Mouse (Mus musculus): ENCODE results near the gene Cd276. TPM values are rescaled to one million over a fixed set of nuclear protein-coding genes. Genes with fewer than 3 reads are reported as not detected.

The Cd276 gene
- polyA plus RNA-seq (2015; fragmentation: Nextera tagmentation; extraction: Ambion mirVana) = 24.1 and 24.5 TPM in 2 replicates

DNA sequence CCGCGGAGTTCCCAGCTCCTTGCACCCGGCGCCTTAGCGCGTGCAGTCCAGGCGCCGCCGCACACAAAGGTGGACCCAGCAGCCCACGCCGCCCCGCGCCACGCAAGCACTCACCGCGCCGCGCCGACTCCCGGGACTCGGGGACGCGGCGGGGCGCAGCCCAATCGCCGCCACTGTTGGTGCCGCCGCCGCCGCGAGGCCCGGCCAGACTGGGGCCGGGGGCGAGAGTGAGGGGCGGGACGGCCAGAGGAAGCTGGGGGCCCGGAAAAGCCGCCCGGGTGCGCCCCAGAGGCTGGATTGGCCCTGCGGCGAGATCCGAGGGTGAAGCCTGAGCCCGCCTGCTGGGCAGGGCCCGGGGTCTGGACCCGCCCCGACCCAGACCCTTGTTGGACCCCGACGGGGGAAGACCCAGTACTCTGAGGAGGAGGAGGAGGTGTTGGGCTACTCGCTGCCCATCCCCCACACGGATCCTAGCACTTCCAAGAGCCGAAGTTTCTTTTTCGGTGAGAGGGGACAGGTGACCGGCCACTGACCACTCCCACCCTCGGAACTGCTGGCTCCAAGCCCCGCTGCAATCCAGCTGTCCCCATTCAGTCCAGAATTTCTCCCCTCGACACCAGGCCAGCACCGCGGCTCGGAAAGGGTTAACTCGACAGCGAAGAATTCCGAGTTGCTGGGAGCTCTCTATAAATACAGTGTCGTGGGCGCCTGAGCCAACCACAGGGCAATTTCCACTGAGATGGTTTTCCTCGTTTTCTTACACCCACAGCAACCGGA is at the start of gene Cd276:
Cd276 (minus strand) TSS at position 530 of the 777 bp plus-strand sequence.
- Histone ChIP-seq H3K27ac (ENCODE audit: low read length) (peak within 1 kb of the TSS; percentile 94), H3K4me1 (ENCODE audit: control insufficient read depth, insufficient read depth, low read length) (peaks cover 30% of the 10 kb centered on the region), H3K36me3 (ENCODE audit: control insufficient read depth, insufficient read depth) (no peaks in the 10 kb centered on the region), H3K9me3 (replicated peaks; ENCODE audit: control insufficient read depth, low read length) (no peaks in the 10 kb centered on the region), H3K9ac (ENCODE audit: low read length) (peak within 1 kb of the TSS; percentile 98), H3K4me2 (ENCODE audit: low read depth, low read length) (peak within 1 kb of the TSS; percentile 95), H3K27me3 (ENCODE audit: control insufficient read depth, insufficient read depth, low read length) (no peaks in the 10 kb centered on the region), H3K4me3 (ENCODE audit: low read length) (peak within 1 kb of the TSS; percentile 90)
- ATAC-seq (replicated peaks; ENCODE audit: extremely low read depth, insufficient read depth, low FRiP score) = peak; percentile 77
- under 1% methylated on average over 68 of the region's 68 CpGs for WGBS

DNA sequence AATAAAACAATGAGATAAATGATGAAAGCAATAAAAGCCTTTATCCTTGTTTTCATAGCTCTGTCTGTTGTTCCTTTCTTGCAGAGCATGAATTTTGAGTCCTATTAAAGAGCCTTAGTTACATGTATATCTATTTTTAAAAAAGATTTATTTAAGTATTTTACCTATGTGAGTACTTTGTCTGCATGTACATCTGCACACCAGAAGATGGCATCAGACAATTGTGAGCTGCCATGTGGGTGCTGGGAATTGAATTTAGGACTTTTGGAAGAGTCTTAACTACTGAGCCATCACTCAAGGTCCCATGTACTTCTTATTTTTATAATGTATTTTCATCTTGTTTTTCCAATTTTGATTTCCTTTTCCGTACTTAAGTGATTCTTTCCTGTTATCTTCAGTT is 40.1 kb upstream of the Cd276 start:
- H3K4me3 ChIP-seq (ENCODE audit: low read length) = no peak overlapping the region
- no peak overlapping the region for H3K9ac ChIP-seq (ENCODE audit: low read length)
- H3K36me3 ChIP-seq (ENCODE audit: control insufficient read depth, insufficient read depth) = no peaks in the 10 kb centered on the region
- peaks cover 20% of the 10 kb centered on the region for H3K4me1 ChIP-seq (ENCODE audit: control insufficient read depth, insufficient read depth, low read length)
- WGBS = 95% methylated on average over 1 of the region's 1 CpGs
- ATAC-seq (replicated peaks; ENCODE audit: extremely low read depth, insufficient read depth, low FRiP score) = no peak
- no peak overlapping the region for H3K27ac ChIP-seq (ENCODE audit: low read length)
- H3K4me2 ChIP-seq (ENCODE audit: low read depth, low read length) = no peak overlapping the region
- H3K9me3 ChIP-seq (replicated peaks; ENCODE audit: control insufficient read depth, low read length) = no peaks in the 10 kb centered on the region
- no peaks in the 10 kb centered on the region for H3K27me3 ChIP-seq (ENCODE audit: control insufficient read depth, insufficient read depth, low read length)

DNA sequence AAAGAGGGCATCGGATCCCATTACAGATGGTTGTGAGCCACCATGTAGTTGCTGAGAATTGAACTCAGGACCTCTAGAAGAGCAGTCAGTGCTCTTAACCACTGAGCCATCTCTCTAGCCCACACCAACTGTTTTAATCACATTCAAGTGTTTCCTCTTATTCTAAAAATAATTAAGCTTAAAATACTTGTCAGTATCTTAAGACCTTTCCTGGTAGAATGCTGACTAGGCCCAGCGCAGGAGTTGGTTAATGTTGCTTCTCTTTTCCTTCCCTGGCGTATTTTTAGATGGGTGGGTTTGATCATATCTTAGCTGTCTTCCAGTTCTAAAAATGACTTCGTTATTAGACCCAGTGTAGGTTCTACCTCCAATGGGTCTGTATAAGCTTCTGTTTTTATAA is 33.4 kb upstream of the Cd276 start:
- Histone ChIP-seq H3K9me3 (replicated peaks; ENCODE audit: control insufficient read depth, low read length) (no peaks in the 10 kb centered on the region), H3K27ac (ENCODE audit: low read length) (no peak overlapping the region), H3K4me1 (ENCODE audit: control insufficient read depth, insufficient read depth, low read length) (peaks cover 23% of the 10 kb centered on the region), H3K9ac (ENCODE audit: low read length) (no peak overlapping the region), H3K4me3 (ENCODE audit: low read length) (no peak overlapping the region), H3K27me3 (ENCODE audit: control insufficient read depth, insufficient read depth, low read length) (no peaks in the 10 kb centered on the region), H3K4me2 (ENCODE audit: low read depth, low read length) (no peak overlapping the region), H3K36me3 (ENCODE audit: control insufficient read depth, insufficient read depth) (no peaks in the 10 kb centered on the region)
- WGBS = 57% methylated on average over 4 of the region's 4 CpGs
- ATAC-seq (replicated peaks; ENCODE audit: extremely low read depth, insufficient read depth, low FRiP score) = no peak

DNA sequence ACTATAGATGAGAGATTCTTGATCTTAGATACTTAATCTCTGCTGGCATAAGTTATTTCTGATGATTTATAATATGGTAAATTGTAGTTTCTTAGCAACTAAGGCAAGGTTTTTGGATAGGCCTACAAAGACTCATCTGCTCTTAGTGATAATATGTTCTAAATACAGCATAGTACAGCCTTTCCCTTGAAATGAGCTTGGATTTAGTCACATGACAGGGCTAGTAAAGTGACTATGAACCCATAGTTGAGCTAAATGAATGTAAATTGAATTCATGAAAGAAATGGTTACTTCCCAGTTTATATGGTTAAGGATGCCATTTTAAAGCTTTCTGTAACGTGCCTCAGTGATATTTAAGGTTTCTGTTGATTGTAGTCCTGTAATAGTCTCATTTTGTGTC is 29.1 kb upstream of the Cd276 start:
- no peak overlapping the region for H3K27ac ChIP-seq (ENCODE audit: low read length)
- no peaks in the 10 kb centered on the region for H3K27me3 ChIP-seq (ENCODE audit: control insufficient read depth, insufficient read depth, low read length)
- H3K4me1 ChIP-seq (ENCODE audit: control insufficient read depth, insufficient read depth, low read length) = peaks cover 18% of the 10 kb centered on the region
- H3K9me3 ChIP-seq (replicated peaks; ENCODE audit: control insufficient read depth, low read length) = no peaks in the 10 kb centered on the region
- H3K4me2 ChIP-seq (ENCODE audit: low read depth, low read length) = no peak overlapping the region
- ATAC-seq (replicated peaks; ENCODE audit: extremely low read depth, insufficient read depth, low FRiP score) = no peak
- H3K9ac ChIP-seq (ENCODE audit: low read length) = no peak overlapping the region
- WGBS = 82% methylated on average over 1 of the region's 1 CpGs
- H3K4me3 ChIP-seq (ENCODE audit: low read length) = no peak overlapping the region
- H3K36me3 ChIP-seq (ENCODE audit: control insufficient read depth, insufficient read depth) = no peaks in the 10 kb centered on the region

- Histone ChIP-seq H3K27me3 (ENCODE audit: control insufficient read depth, insufficient read depth, low read length) (no peaks in the 10 kb centered on the region), H3K9me3 (replicated peaks; ENCODE audit: control insufficient read depth, low read length) (no peaks in the 10 kb centered on the region), H3K4me2 (ENCODE audit: low read depth, low read length) (peak overlapping the region; percentile 90), H3K4me3 (ENCODE audit: low read length) (peak overlapping the region; percentile 99), H3K27ac (ENCODE audit: low read length) (peak overlapping the region; percentile 99), H3K4me1 (ENCODE audit: control insufficient read depth, insufficient read depth, low read length) (peaks cover 13% of the 10 kb centered on the region), H3K9ac (ENCODE audit: low read length) (peak overlapping the region; percentile 100), H3K36me3 (ENCODE audit: control insufficient read depth, insufficient read depth) (no peaks in the 10 kb centered on the region)
- 0% methylated on average over 8 of the region's 8 CpGs for WGBS
- ATAC-seq (replicated peaks; ENCODE audit: extremely low read depth, insufficient read depth, low FRiP score) = no peak
These were observed 28.0 kb upstream of the Cd276 start for GRCm38 (mm10) chr9:58583267-58583641.

GRCm38 (mm10) chr9:58582581-58583266 is 27.5 kb upstream of the Cd276 start:
- Histone ChIP-seq H3K36me3 (ENCODE audit: control insufficient read depth, insufficient read depth) (no peaks in the 10 kb centered on the region), H3K4me2 (ENCODE audit: low read depth, low read length) (peak overlapping the region; percentile 90), H3K27ac (ENCODE audit: low read length) (peak overlapping the region; percentile 99), H3K4me1 (ENCODE audit: control insufficient read depth, insufficient read depth, low read length) (peaks cover 13% of the 10 kb centered on the region), H3K4me3 (ENCODE audit: low read length) (peak overlapping the region; percentile 99), H3K9ac (ENCODE audit: low read length) (peak overlapping the region; percentile 100), H3K9me3 (replicated peaks; ENCODE audit: control insufficient read depth, low read length) (no peaks in the 10 kb centered on the region), H3K27me3 (ENCODE audit: control insufficient read depth, insufficient read depth, low read length) (no peaks in the 10 kb centered on the region)
- ATAC-seq (replicated peaks; ENCODE audit: extremely low read depth, insufficient read depth, low FRiP score) = peak; percentile 47
- under 1% methylated on average over 42 of the region's 42 CpGs for WGBS

DNA sequence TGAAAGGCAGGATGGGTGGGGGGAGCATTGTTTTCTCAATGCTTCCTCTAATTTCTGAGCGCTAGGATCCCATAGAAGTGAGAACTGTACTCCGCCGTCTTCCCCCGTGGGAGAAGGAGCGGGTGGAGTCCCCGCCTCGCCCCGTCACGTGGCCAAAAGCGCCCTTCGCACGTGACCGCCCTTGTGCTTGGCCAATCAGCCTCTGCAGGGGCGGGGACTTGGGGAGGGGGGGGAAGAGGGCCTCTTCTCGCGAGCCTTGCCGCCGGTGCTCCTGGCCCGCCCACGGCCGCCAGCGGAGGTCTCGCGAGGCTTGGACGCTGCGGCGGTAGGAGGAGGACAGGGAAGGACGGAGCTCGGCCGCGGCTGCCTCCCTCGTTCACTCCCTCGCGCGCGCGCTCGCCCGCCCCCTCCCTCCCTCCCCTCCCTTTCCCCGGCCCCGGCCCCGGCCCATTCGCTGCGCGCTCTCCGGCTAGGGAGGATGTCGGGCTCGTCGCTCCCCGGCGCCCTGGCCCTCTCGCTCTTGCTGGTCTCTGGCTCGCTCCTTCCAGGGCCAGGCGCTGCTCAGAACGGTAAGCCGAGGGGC is 26.8 kb upstream of the Cd276 start, which contains the start of gene Nptn:
Nptn (plus strand) TSS at position 283 of the 583 bp plus-strand sequence.
- whole genome bisulfite sequencing = 1% methylated on average over 36 of the region's 56 CpGs

GRCm38 (mm10) chr9:58581283-58581930 is 26.2 kb upstream of the Cd276 start:
- Histone ChIP-seq H3K27ac (ENCODE audit: low read length) (peak overlapping the region; percentile 94), H3K27me3 (ENCODE audit: control insufficient read depth, insufficient read depth, low read length) (no peaks in the 10 kb centered on the region), H3K9me3 (replicated peaks; ENCODE audit: control insufficient read depth, low read length) (no peaks in the 10 kb centered on the region), H3K9ac (ENCODE audit: low read length) (peak overlapping the region; percentile 71), H3K36me3 (ENCODE audit: control insufficient read depth, insufficient read depth) (no peaks in the 10 kb centered on the region), H3K4me1 (ENCODE audit: control insufficient read depth, insufficient read depth, low read length) (peaks cover 13% of the 10 kb centered on the region), H3K4me3 (ENCODE audit: low read length) (peak overlapping the region; percentile 57), H3K4me2 (ENCODE audit: low read depth, low read length) (peak overlapping the region; percentile 85)
- 24% methylated on average over 8 of the region's 8 CpGs for WGBS
- no peak for ATAC-seq (replicated peaks; ENCODE audit: extremely low read depth, insufficient read depth, low FRiP score)

More for the DNA sequence above, 26.8 kb upstream of the Cd276 start, which contains the start of gene Nptn:
- peak; percentile 98 for ATAC-seq (replicated peaks; ENCODE audit: extremely low read depth, insufficient read depth, low FRiP score)
- H3K4me2 ChIP-seq (ENCODE audit: low read depth, low read length) = peak within 1 kb of the TSS; percentile 90
- peaks cover 13% of the 10 kb centered on the region for H3K4me1 ChIP-seq (ENCODE audit: control insufficient read depth, insufficient read depth, low read length)
- peak within 1 kb of the TSS; percentile 99 for H3K27ac ChIP-seq (ENCODE audit: low read length)
- H3K27me3 ChIP-seq (ENCODE audit: control insufficient read depth, insufficient read depth, low read length) = no peaks in the 10 kb centered on the region
- H3K9me3 ChIP-seq (replicated peaks; ENCODE audit: control insufficient read depth, low read length) = no peaks in the 10 kb centered on the region
- peak within 1 kb of the TSS; percentile 99 for H3K4me3 ChIP-seq (ENCODE audit: low read length)
- no peaks in the 10 kb centered on the region for H3K36me3 ChIP-seq (ENCODE audit: control insufficient read depth, insufficient read depth)
- H3K9ac ChIP-seq (ENCODE audit: low read length) = peak within 1 kb of the TSS; percentile 100

Data from heart, embryonic 16.5 days (tissue).